In the genomic region with DNA sequence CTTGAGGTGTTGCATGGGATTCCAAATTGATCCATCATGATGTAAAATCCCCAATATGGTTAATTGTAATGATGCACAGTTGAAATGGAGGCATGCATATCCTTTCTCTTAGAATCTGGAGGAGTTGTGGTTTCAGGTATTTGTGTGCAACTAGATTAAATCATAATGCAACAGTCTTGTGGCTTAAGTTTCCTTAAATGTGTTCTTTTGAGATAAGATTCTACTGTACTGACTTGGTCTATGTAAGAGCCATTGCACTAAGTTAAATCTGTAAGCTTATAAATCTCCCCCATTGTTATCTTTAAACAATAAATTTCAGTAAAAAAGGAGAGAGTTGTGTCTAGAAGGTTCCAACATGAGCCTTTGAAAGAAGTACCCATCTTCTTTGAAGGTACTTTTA, we compare ENCODE assay signal across 13 mouse cellular contexts.
"Had no signal": no experiment of that assay in that cellular context is flagged by ENCODE, and none has a peak within 500 bp of the region (broad histone marks: within the 10 kb centered on the region; RNA-seq: fewer than 3 reads in every experiment).

No protein-coding gene starts in this region.

- H3K4me1 ChIP-seq: stomach, embryonic 15.5 days had no signal

- DNase-seq: lung, adult 18-20 months; lung, embryonic 14.5 days; lung, postnatal 10 days; lung, postnatal 4 days; midbrain, embryonic 14.5 days; right cerebral cortex, postnatal 14 days; thymus, adult 2 months; thymus, postnatal 25 days; thymus, postnatal 4 days had no signal

- H3K4me3 ChIP-seq: midbrain, embryonic 10.5 days; midbrain, embryonic 12.5 days; neural tube, embryonic 12.5 days; stomach, embryonic 15.5 days had no signal

- H3K9me3 ChIP-seq: midbrain, embryonic 10.5 days; midbrain, embryonic 12.5 days; neural tube, embryonic 12.5 days; stomach, embryonic 15.5 days had no signal

- H3K27me3 ChIP-seq: midbrain, embryonic 12.5 days; neural tube, embryonic 12.5 days; stomach, embryonic 15.5 days had no signal
